Mouse (Mus musculus): Measurements from ENCODE around the gene Gm21983. TPM values are rescaled to one million over a fixed set of nuclear protein-coding genes. Genes with fewer than 3 reads are reported as not detected.
A peak's percentile ranks its signal among the peaks of the same experiment; 100 is the strongest.

Gene Gm21983
- polyA plus RNA-seq, 1 experiment = not detected

GRCm38 (mm10) chr7:27164112-27164947, 16.6 kb downstream of the Gm21983 start:
- H3K27me3 ChIP-seq (ENCODE audit: control insufficient read depth, insufficient read depth, low read length) = no peaks in the 10 kb centered on the region
- H3K4me3 ChIP-seq (replicated peaks; ENCODE audit: insufficient read depth, low read depth, low read length) = peak overlapping the region; percentile 95
- TF ChIP-seq POLR2A (IDR thresholded peaks at IDR 0.05; ENCODE audit: borderline replicate concordance, insufficient read depth, low read length) (no peak), CTCF (IDR thresholded peaks at IDR 0.05; ENCODE audit: borderline replicate concordance, insufficient read depth, low read depth, low read length) (no peak)
- 40% methylated on average over 33 of the region's 33 CpGs for WGBS
- no peak overlapping the region for H3K27ac ChIP-seq (ENCODE audit: insufficient read depth, low read length)
- peak; percentile 62 to 70 for DNase-seq
- H3K4me1 ChIP-seq (ENCODE audit: control insufficient read depth, insufficient read depth, low read length) = peaks cover 52% of the 10 kb centered on the region

GRCm38 (mm10) chr7:27163450-27163805, 17.5 kb downstream of the Gm21983 start:
- DNase-seq = no peak
- no peaks in the 10 kb centered on the region for H3K27me3 ChIP-seq (ENCODE audit: control insufficient read depth, insufficient read depth, low read length)
- no peak overlapping the region for H3K27ac ChIP-seq (ENCODE audit: insufficient read depth, low read length)
- H3K4me3 ChIP-seq (replicated peaks; ENCODE audit: insufficient read depth, low read depth, low read length) = peak overlapping the region; percentile 48
- H3K4me1 ChIP-seq (ENCODE audit: control insufficient read depth, insufficient read depth, low read length) = peaks cover 52% of the 10 kb centered on the region
- WGBS = 37% methylated on average over 5 of the region's 5 CpGs
- no peak for TF ChIP-seq CTCF (IDR thresholded peaks at IDR 0.05; ENCODE audit: borderline replicate concordance, insufficient read depth, low read depth, low read length)
- no peak for TF ChIP-seq POLR2A (IDR thresholded peaks at IDR 0.05; ENCODE audit: borderline replicate concordance, insufficient read depth, low read length)

- Histone ChIP-seq H3K27me3 (ENCODE audit: control insufficient read depth, insufficient read depth, low read length) (no peaks in the 10 kb centered on the region), H3K4me1 (ENCODE audit: control insufficient read depth, insufficient read depth, low read length) (peaks cover 52% of the 10 kb centered on the region), H3K27ac (ENCODE audit: insufficient read depth, low read length) (no peak overlapping the region), H3K4me3 (replicated peaks; ENCODE audit: insufficient read depth, low read depth, low read length) (peak overlapping the region; percentile 48)
- DNase-seq = no peak
- no peak for TF ChIP-seq CTCF (IDR thresholded peaks at IDR 0.05; ENCODE audit: borderline replicate concordance, insufficient read depth, low read depth, low read length)
- TF ChIP-seq POLR2A (IDR thresholded peaks at IDR 0.05; ENCODE audit: borderline replicate concordance, insufficient read depth, low read length) = no peak
- WGBS = 61% methylated on average over 5 of the region's 5 CpGs
Observed at GRCm38 (mm10) chr7:27162780-27163449, 18.0 kb downstream of the Gm21983 start.

GRCm38 (mm10) chr7:27161744-27162143, 19.1 kb downstream of the Gm21983 start:
- DNase-seq = no peak
- TF ChIP-seq CTCF (IDR thresholded peaks at IDR 0.05; ENCODE audit: borderline replicate concordance, insufficient read depth, low read depth, low read length) (no peak), POLR2A (IDR thresholded peaks at IDR 0.05; ENCODE audit: borderline replicate concordance, insufficient read depth, low read length) (no peak)
- Histone ChIP-seq H3K4me3 (replicated peaks; ENCODE audit: insufficient read depth, low read depth, low read length) (no peak overlapping the region), H3K4me1 (ENCODE audit: control insufficient read depth, insufficient read depth, low read length) (peaks cover 46% of the 10 kb centered on the region), H3K27me3 (ENCODE audit: control insufficient read depth, insufficient read depth, low read length) (no peaks in the 10 kb centered on the region), H3K27ac (ENCODE audit: insufficient read depth, low read length) (no peak overlapping the region)
- WGBS = 59% methylated on average over 4 of the region's 4 CpGs

GRCm38 (mm10) chr7:27160921-27161320, 20.0 kb downstream of the Gm21983 start:
- Histone ChIP-seq H3K27me3 (ENCODE audit: control insufficient read depth, insufficient read depth, low read length) (no peaks in the 10 kb centered on the region), H3K4me3 (replicated peaks; ENCODE audit: insufficient read depth, low read depth, low read length) (no peak overlapping the region), H3K27ac (ENCODE audit: insufficient read depth, low read length) (no peak overlapping the region), H3K4me1 (ENCODE audit: control insufficient read depth, insufficient read depth, low read length) (peaks cover 46% of the 10 kb centered on the region)
- peak in 1 of 2 experiments; percentile 6 for DNase-seq
- TF ChIP-seq POLR2A (IDR thresholded peaks at IDR 0.05; ENCODE audit: borderline replicate concordance, insufficient read depth, low read length) = no peak
- 56% methylated on average over 3 of the region's 3 CpGs for WGBS

GRCm38 (mm10) chr7:27159882-27160281, 21.0 kb downstream of the Gm21983 start:
- peak; percentile 83 to 86 for DNase-seq
- TF ChIP-seq CTCF (IDR thresholded peaks at IDR 0.05; ENCODE audit: borderline replicate concordance, insufficient read depth, low read depth, low read length) (peak; percentile 92), POLR2A (IDR thresholded peaks at IDR 0.05; ENCODE audit: borderline replicate concordance, insufficient read depth, low read length) (no peak)
- H3K27ac ChIP-seq (ENCODE audit: insufficient read depth, low read length) = no peak overlapping the region
- peaks cover 43% of the 10 kb centered on the region for H3K4me1 ChIP-seq (ENCODE audit: control insufficient read depth, insufficient read depth, low read length)
- WGBS = 2% methylated on average over 8 of the region's 8 CpGs
- no peaks in the 10 kb centered on the region for H3K27me3 ChIP-seq (ENCODE audit: control insufficient read depth, insufficient read depth, low read length)
- H3K4me3 ChIP-seq (replicated peaks; ENCODE audit: insufficient read depth, low read depth, low read length) = no peak overlapping the region

- TF ChIP-seq CTCF (IDR thresholded peaks at IDR 0.05; ENCODE audit: borderline replicate concordance, insufficient read depth, low read depth, low read length) = no peak
Observed at GRCm38 (mm10) chr7:27159256-27159655, 21.6 kb downstream of the Gm21983 start.

GRCm38 (mm10) chr7:27158171-27158570, 22.7 kb downstream of the Gm21983 start:
- DNase-seq = peak in 1 of 2 experiments; percentile 12
- 82% methylated on average over 9 of the region's 9 CpGs for WGBS

More at GRCm38 (mm10) chr7:27159256-27159655, 21.6 kb downstream of the Gm21983 start:
- H3K4me3 ChIP-seq (replicated peaks; ENCODE audit: insufficient read depth, low read depth, low read length) = no peak overlapping the region
- peak in 1 of 2 experiments; percentile 19 for DNase-seq
- H3K27me3 ChIP-seq (ENCODE audit: control insufficient read depth, insufficient read depth, low read length) = no peaks in the 10 kb centered on the region
- WGBS = 90% methylated on average over 6 of the region's 6 CpGs
- H3K27ac ChIP-seq (ENCODE audit: insufficient read depth, low read length) = no peak overlapping the region
- peaks cover 37% of the 10 kb centered on the region for H3K4me1 ChIP-seq (ENCODE audit: control insufficient read depth, insufficient read depth, low read length)

More at GRCm38 (mm10) chr7:27158171-27158570, 22.7 kb downstream of the Gm21983 start:
- Histone ChIP-seq H3K4me3 (replicated peaks; ENCODE audit: insufficient read depth, low read depth, low read length) (no peak overlapping the region), H3K27me3 (ENCODE audit: control insufficient read depth, insufficient read depth, low read length) (no peaks in the 10 kb centered on the region), H3K27ac (ENCODE audit: insufficient read depth, low read length) (no peak overlapping the region), H3K4me1 (ENCODE audit: control insufficient read depth, insufficient read depth, low read length) (peaks cover 30% of the 10 kb centered on the region)
- TF ChIP-seq POLR2A (IDR thresholded peaks at IDR 0.05; ENCODE audit: borderline replicate concordance, insufficient read depth, low read length) (no peak), CTCF (IDR thresholded peaks at IDR 0.05; ENCODE audit: borderline replicate concordance, insufficient read depth, low read depth, low read length) (no peak)

Data from cerebellum, adult 2 months (tissue).